Mouse (Mus musculus) small intestine, adult 2 months (tissue): Measurements from ENCODE around the gene C1ra. TPM values are rescaled to one million over a fixed set of nuclear protein-coding genes. Genes with fewer than 3 reads are reported as not detected.
"Not testable (repeated sequence)": the region's sequence is repeated elsewhere in the genome, so short reads cannot be mapped to it uniquely, and the experiment has no call there.

Source experiments
- H3K27ac ChIP-seq: fragments of 200-500 bp; 2 replicates; pipeline ENCODE4 v1.5.1; 2012; ENCODE audit warnings: low read depth, low read length, control low read depth, inconsistent platforms; ENCODE audit not compliant: insufficient read depth
- H3K27me3 ChIP-seq: fragments of 200-500 bp; 2 replicates; pipeline ENCODE4 v1.6.1; 2012; ENCODE audit warnings: mild to moderate bottlenecking, moderate library complexity, low read length, inconsistent platforms; ENCODE audit not compliant: control insufficient read depth, insufficient read depth
- H3K36me3 ChIP-seq: fragments of 200-500 bp; 2 replicates; pipeline ENCODE4 v1.6.1; 2012; ENCODE audit warnings: mild to moderate bottlenecking, low read length, control low read depth, inconsistent platforms; ENCODE audit not compliant: control insufficient read depth, insufficient read depth
- H3K4me1 ChIP-seq: fragments of 200-500 bp; 2 replicates; pipeline ENCODE4 v1.6.1; 2012; ENCODE audit warnings: low read length, inconsistent platforms, mixed read lengths; ENCODE audit not compliant: control insufficient read depth, insufficient read depth, insufficient read length
- H3K4me3 ChIP-seq: fragments of 200-500 bp; 2 replicates; pipeline ENCODE4 v1.5.1; 2012; ENCODE audit warnings: low read depth, mild to moderate bottlenecking, control low read depth, inconsistent platforms, low read length, moderate library complexity
- CTCF ChIP-seq: fragments of 200-500 bp; IDR thresholded peaks from 2 replicates; pipeline ENCODE4 v1.5.1; 2012; ENCODE audit warnings: low read depth, mild to moderate bottlenecking, control low read depth, inconsistent platforms, low read length, moderate library complexity, mixed read lengths; ENCODE audit not compliant: insufficient replicate concordance, insufficient read length; ENCODE audit errors: extremely low read depth
- POLR2A ChIP-seq: fragments of 200-500 bp; IDR thresholded peaks from 2 replicates; pipeline ENCODE4 v1.6.1; 2012; ENCODE audit warnings: low read depth, mild to moderate bottlenecking, control low read depth, inconsistent platforms, low read length, moderate library complexity
- WGBS: fragments of 180-500 bp; shearing (Covaris S2); methylation state at CpG from one replicate; pipeline ENCODE4 v1.1.7; 2018; 5-methylcytosine and 5-hydroxymethylcytosine counted together
- polyA plus RNA-seq: library from polyadenylated mRNA; depleted of rRNA; stranded (reverse); fragments of >200 nt; gene quantifications from 2 replicates; pipeline ENCODE4 v1.2.3, GENCODE M21; 2012; rRNA removed

The C1ra gene
- polyA plus RNA-seq, result 9.1 and 9.2 TPM in 2 replicates

DNA sequence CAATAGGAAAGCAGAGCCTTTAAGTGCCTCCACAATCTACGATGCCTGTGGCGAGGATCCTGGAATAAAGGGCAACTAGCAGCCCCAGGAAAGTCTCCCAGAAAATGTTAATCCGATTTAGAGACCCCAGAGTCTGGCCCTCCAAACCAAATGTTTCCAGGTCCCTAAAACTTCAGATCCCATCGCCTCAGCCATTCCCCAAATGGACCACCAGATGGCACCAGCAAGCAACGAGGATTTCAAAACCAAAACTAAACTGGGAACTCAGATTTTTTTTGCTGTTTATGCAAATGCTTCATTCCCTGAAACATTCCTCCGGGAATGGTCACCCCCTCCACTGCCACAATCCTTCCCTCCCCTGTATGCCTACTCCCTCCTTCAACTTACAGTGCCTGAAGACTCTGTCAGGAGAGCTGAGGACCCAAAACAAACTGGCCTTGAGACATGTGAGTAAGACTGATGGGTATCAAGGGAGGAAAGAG, at the start of gene C1ra:
Gene C1ra, plus strand, starts transcription at position 51 of the 482 bp plus-strand sequence.
- TF ChIP-seq POLR2A (no peak), CTCF (peak; percentile 72; the same call in 1 of the 2 replicates)
- 3% methylated on average over 6 of the region's 6 CpGs for WGBS

GRCm38 (mm10) chr6:124463881-124464291, 48.3 kb upstream of the C1ra start:
- no peak overlapping the region for H3K4me3 ChIP-seq
- no peak for TF ChIP-seq CTCF
- H3K4me1 ChIP-seq, result no peaks in the 10 kb centered on the region

More for the DNA sequence above, at the start of gene C1ra:
- no peaks in the 10 kb centered on the region for H3K36me3 ChIP-seq
- H3K4me1 ChIP-seq, result no peaks in the 10 kb centered on the region; the same call in 1 of the 2 replicates
- H3K27me3 ChIP-seq, result no peaks in the 10 kb centered on the region
- H3K27ac ChIP-seq, result peak within 1 kb of the TSS; percentile 30; the same call in 1 of the 2 replicates
- H3K4me3 ChIP-seq, result peak within 1 kb of the TSS; percentile 48

DNA sequence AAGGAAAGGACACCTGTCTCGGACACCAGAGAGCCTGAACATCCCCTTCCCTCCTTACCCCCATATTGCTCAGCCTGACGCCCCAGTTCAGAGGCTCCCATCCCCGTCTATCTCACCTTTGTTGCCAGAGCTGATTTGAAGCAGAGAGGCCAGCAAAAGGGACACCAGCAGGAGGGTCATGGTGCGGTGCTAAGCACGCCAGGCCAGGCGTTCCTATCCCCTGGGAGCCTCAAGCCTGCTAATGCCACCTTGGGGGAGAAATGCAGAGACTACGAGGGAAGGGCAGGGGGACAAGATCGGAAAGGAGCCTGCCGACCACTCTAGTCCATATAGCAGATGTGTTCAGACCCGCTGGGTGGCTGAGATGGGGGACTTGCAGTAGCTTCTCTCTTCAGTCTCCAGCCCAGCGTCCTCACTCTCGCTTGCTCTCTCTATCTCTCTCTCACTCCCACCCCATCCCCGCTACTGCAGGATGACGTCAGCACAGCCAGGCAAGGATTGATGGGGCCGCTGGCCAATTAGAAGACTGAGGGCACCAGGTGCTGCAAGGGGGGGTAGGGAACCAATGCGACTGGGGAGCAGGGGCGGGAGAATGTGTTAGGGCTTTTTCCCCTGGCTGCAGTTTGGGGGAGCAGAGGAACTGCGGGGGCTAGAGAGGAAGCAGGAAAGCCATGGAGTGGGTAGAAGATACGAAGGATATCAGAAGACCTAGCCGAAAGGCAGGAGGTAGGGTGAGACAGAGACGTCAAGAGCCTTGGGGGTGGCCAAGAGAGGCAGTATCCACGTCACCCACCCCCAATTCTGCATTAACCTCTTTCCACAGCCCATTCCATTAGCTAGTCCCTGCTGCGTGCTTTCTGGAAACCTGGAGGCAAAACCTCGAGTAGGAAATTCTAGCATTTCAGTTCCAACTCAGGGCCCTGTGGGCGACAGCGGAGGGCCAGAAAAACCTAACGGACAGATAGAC, 47.6 kb upstream of the C1ra start, which contains the start of gene Clstn3:
Gene Clstn3, minus strand, starts transcription at position 490 of the 967 bp plus-strand sequence.
- Histone ChIP-seq H3K27me3 (no peaks in the 10 kb centered on the region), H3K27ac (no peak within 1 kb of the TSS), H3K4me3 (peak within 1 kb of the TSS; percentile 36), H3K4me1 (no peaks in the 10 kb centered on the region), H3K36me3 (no peaks in the 10 kb centered on the region)
- TF ChIP-seq CTCF (no peak), POLR2A (no peak)
- WGBS, result 19% methylated on average over 27 of the region's 27 CpGs

More at GRCm38 (mm10) chr6:124463881-124464291, 48.3 kb upstream of the C1ra start:
- Histone ChIP-seq H3K27ac (no peak overlapping the region), H3K27me3 (no peaks in the 10 kb centered on the region), H3K36me3 (no peaks in the 10 kb centered on the region)
- WGBS, result 56% methylated on average over 8 of the region's 8 CpGs

GRCm38 (mm10) chr6:124465299-124465698, 46.9 kb upstream of the C1ra start:
- WGBS, result 71% methylated on average over 6 of the region's 6 CpGs
- TF ChIP-seq POLR2A (no peak), CTCF (no peak)
- Histone ChIP-seq H3K27ac (no peak overlapping the region), H3K4me3 (no peak overlapping the region), H3K27me3 (no peaks in the 10 kb centered on the region), H3K4me1 (no peaks in the 10 kb centered on the region), H3K36me3 (no peaks in the 10 kb centered on the region)

DNA sequence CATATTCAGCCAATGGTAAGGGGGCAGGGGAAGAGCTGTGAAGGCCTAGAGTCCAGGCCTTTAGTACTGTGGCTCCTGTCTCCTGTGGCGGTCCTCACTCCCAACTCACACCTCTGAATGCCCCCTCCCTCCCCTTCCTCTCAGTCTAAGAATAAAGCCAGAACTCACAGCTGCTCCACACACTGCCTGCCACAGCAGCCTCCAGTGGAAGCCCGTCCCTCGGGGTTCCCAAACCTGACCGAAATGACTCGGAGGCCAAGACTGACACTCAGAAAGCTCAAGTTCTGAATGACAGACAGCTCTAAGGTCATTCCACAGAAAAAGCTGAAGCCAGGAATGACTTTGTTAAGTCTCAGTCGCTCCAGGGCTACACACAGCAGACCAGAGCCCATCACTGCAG, 46.5 kb upstream of the C1ra start:
- no peaks in the 10 kb centered on the region for H3K27me3 ChIP-seq
- H3K27ac ChIP-seq, result no peak overlapping the region
- 92% methylated on average over 6 of the region's 6 CpGs for WGBS
- TF ChIP-seq CTCF (no peak), POLR2A (no peak)
- H3K4me3 ChIP-seq, result no peak overlapping the region
- no peaks in the 10 kb centered on the region for H3K4me1 ChIP-seq
- no peaks in the 10 kb centered on the region for H3K36me3 ChIP-seq

DNA sequence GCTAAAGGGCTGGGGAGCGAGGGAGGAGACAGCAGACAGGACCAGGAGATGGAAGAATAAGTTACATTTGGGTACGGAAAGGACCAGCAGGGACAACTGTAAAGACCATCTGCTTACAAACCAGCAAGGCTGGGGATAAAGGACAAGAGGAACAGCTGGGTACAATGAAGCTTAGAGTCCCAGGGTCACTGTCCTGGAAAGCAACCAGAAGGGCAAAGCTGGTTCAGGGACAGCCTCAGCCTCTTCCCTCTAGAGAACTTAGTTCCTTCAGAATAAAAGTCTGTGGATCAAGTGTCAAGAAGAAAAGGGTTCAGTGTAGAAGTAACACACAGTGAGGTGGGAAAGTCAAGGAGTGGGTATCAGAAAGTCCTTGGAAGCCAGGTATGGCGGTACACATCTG, 41.1 kb upstream of the C1ra start:
- WGBS, result 94% methylated on average over 3 of the region's 3 CpGs
- no peak overlapping the region for H3K4me3 ChIP-seq
- no peak for TF ChIP-seq CTCF
- no peak for TF ChIP-seq POLR2A
- H3K4me1 ChIP-seq, result no peaks in the 10 kb centered on the region
- H3K27ac ChIP-seq, result no peak overlapping the region
- H3K27me3 ChIP-seq, result no peaks in the 10 kb centered on the region
- H3K36me3 ChIP-seq, result no peaks in the 10 kb centered on the region

DNA sequence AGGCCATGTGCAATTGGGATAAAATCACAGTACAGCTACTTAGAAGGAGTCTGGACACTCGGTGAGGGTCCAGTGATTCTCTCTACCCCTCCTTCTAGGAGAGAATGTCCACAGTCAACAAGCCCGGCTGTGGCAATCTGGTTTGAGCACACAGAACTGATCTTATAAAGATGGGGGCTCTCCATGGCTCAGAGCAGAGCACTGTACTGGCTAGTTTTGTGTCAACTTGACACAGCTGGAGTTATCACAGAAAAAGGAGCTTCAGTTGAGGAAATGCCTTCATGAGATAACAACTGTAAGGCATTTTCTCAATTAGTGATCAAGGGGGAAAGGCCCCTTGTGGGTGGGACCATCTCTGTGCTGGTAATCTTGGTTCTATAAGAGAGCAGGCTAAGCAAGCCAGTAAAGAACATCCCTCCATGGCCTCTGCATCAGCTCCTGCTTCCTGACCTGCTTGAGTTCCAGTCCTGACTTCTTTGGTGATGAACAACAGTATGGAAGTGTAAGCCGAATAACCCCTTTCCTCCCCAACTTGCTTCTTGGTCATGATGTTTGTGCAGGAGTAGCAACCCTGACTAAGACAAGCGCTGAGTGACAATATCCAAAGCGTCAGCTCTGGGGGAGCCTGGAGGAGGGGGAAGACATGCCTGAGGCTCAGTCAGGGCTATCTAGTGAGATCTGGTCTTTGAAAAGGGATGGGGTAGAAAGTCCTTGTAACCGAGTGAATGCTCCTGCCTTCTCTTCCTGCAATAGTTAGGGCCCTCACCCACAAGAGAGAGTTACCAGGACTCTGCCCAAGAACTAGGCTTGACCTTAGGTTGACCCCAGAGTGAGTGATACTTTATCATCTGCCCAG, 40.2 kb upstream of the C1ra start:
- H3K4me3 ChIP-seq, H3K36me3 ChIP-seq, H3K27me3 ChIP-seq, H3K4me1 ChIP-seq, H3K27ac ChIP-seq: not testable (repeated sequence)
- whole genome bisulfite sequencing, result 78% methylated on average over 6 of the region's 6 CpGs
